Mouse (Mus musculus): ENCODE data around the gene D930048N14Rik. TPM values are rescaled to one million over a fixed set of nuclear protein-coding genes. Genes with fewer than 3 reads are reported as not detected.

Gene D930048N14Rik
- total and polyA plus RNA-seq, 3 experiments = 0.39 to 2.1 TPM; not detected in 1

DNA sequence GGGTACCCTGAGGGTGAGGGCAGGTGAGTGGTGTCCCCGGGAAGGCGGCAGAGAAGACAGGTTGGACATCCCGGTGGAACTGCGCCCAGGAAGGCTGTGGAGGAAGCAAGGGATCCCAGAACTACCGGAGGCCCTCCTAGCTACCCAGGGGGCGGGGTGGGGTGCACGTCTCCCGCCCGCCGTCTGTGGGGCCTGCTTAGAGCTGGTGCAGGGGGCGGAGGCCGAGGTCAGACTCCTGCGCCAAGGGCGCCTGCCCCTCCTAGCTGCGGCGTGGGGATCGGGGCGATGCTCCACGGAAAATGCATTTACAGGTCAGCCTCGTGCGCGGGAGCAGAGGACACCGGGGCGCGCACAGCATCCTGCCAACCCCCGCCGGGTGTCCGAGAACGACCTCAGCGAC, 493 bp upstream of the D930048N14Rik start:
- Histone ChIP-seq H3K36me3 (ENCODE audit: control insufficient read depth in 1 of 2, insufficient read depth in 2 of 2, low read length in 2 of 2) (no peaks in the 10 kb centered on the region), H3K79me2 (ENCODE audit: control insufficient read depth, insufficient read depth, low read length, poor library complexity) (peaks cover 3% of the 10 kb centered on the region; the same call in 1 of the 2 replicates), H3K27ac (ENCODE audit: control insufficient read depth, low read depth, low read length) (no peak overlapping the region), H3K9ac (ENCODE audit: control insufficient read depth, low read depth, low read length, poor library complexity, severe bottlenecking) (peak overlapping the region; percentile 82), H3K4me3 (ENCODE audit: control insufficient read depth in 1 of 2, insufficient read depth in 1 of 2, low read depth in 2 of 2, low read length in 2 of 2) (peak overlapping the region; percentile 72 to 92), H3K9me3 (replicated peaks; ENCODE audit: insufficient read depth, low read length) (no peaks in the 10 kb centered on the region), H3K4me1 (ENCODE audit: control insufficient read depth in 1 of 2, insufficient read depth in 2 of 2, low read length in 2 of 2) (peaks cover 1 to 2% of the 10 kb centered on the region in 2 experiments; a peak in 1 of 4 replicates), H3K27me3 (ENCODE audit: control insufficient read depth in 1 of 2, insufficient read depth in 2 of 2, low read length in 2 of 2) (no peaks in the 10 kb centered on the region)
- TF ChIP-seq RCOR1 (IDR thresholded peaks at IDR 0.05; ENCODE audit: low read depth, low read length) (no peak), ZKSCAN1 (IDR thresholded peaks at IDR 0.05; ENCODE audit: low read depth, low read length) (no peak), MYB (IDR thresholded peaks at IDR 0.05; ENCODE audit: low read depth, low read length) (no peak), ETS1 (IDR thresholded peaks at IDR 0.05; ENCODE audit: low read depth, low read length) (no peak), SIN3A (IDR thresholded peaks at IDR 0.05; ENCODE audit: low read length) (peak; percentile 13; the same call in 1 of the 2 replicates), TAL1 (IDR thresholded peaks at IDR 0.05; ENCODE audit: low read length) (no peak), USF2 (IDR thresholded peaks at IDR 0.05; ENCODE audit: borderline replicate concordance in 1 of 2, insufficient read depth in 1 of 2, low read depth in 1 of 2, low read length in 2 of 2) (no peak), UBTF (IDR thresholded peaks at IDR 0.05; ENCODE audit: borderline replicate concordance, insufficient read depth, low read depth, low read length) (no peak), MAX (IDR thresholded peaks at IDR 0.05; ENCODE audit: low read length) (no peak)
- peak; percentile 66 for DNase-seq (ENCODE audit: low read depth, low spot score)

DNA sequence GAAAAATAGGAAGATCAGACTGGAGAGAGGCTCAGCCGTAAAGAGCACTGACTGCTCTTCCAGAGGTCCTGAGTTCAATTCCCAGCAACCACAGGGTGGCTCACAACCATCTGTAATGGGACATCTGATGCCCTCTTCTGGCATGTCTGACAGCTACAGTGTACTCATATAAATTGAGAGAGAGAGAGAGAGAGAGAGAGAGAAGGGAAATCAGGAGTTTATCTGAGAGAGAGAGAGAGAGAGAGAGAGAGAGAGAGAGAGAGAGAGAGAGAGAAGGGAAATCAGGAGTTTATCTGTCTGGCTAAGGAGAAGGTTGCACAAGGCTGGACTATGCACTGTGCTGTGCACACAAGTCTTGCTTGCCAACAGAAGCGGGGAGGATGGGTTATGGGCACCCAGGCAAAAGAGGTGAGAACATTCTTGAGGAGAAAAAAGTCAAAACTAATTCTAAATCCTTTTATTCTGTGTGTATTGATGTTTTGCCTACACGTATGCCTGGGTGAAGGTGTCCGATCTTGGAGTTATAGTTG, 2.2 kb downstream of the D930048N14Rik start:
- no peaks in the 10 kb centered on the region for H3K36me3 ChIP-seq (ENCODE audit: control insufficient read depth in 1 of 2, insufficient read depth in 2 of 2, low read length in 2 of 2)
- no peaks in the 10 kb centered on the region for H3K27me3 ChIP-seq (ENCODE audit: control insufficient read depth in 1 of 2, insufficient read depth in 2 of 2, low read length in 2 of 2)
- H3K4me3 ChIP-seq (ENCODE audit: control insufficient read depth in 1 of 2, insufficient read depth in 1 of 2, low read depth in 2 of 2, low read length in 2 of 2) = no peak overlapping the region
- no peak overlapping the region for H3K9ac ChIP-seq (ENCODE audit: control insufficient read depth, low read depth, low read length, poor library complexity, severe bottlenecking)
- no peak overlapping the region for H3K27ac ChIP-seq (ENCODE audit: control insufficient read depth, low read depth, low read length)
- DNase-seq (ENCODE audit: low read depth, low spot score) = no peak
- peaks cover 3% of the 10 kb centered on the region; the same call in 1 of the 2 replicates for H3K79me2 ChIP-seq (ENCODE audit: control insufficient read depth, insufficient read depth, low read length, poor library complexity)
- peaks cover 1 to 2% of the 10 kb centered on the region in 2 experiments; a peak in 1 of 4 replicates for H3K4me1 ChIP-seq (ENCODE audit: control insufficient read depth in 1 of 2, insufficient read depth in 2 of 2, low read length in 2 of 2)
- no peaks in the 10 kb centered on the region for H3K9me3 ChIP-seq (replicated peaks; ENCODE audit: insufficient read depth, low read length)
- peak; percentile 23; the same call in 1 of the 2 replicates for TF ChIP-seq SMC3 (IDR thresholded peaks at IDR 0.05; ENCODE audit: low read depth, low read length)
- TF ChIP-seq JUND (IDR thresholded peaks at IDR 0.05; ENCODE audit: low read depth, low read length) = peak; percentile 95
- no peak for TF ChIP-seq EP300 (IDR thresholded peaks at IDR 0.05; ENCODE audit: low read depth in 1 of 2, low read length in 2 of 2)
- TF ChIP-seq USF1 (IDR thresholded peaks at IDR 0.05; ENCODE audit: low read depth, low read length) = no peak
- TF ChIP-seq MAZ (IDR thresholded peaks at IDR 0.05; ENCODE audit: low read depth, low read length) = no peak
- no peak for TF ChIP-seq NELFE (IDR thresholded peaks at IDR 0.05; ENCODE audit: low read depth, low read length)
- TF ChIP-seq ZC3H11A (IDR thresholded peaks at IDR 0.05; ENCODE audit: low read depth, low read length) = no peak
- no peak for TF ChIP-seq MYB (IDR thresholded peaks at IDR 0.05; ENCODE audit: low read depth, low read length)
- TF ChIP-seq E2F4 (IDR thresholded peaks at IDR 0.05; ENCODE audit: borderline replicate concordance, low read depth, low read length) = no peak
- TF ChIP-seq HCFC1 (IDR thresholded peaks at IDR 0.05; ENCODE audit: low read depth, low read length) = no peak
- TF ChIP-seq NRF1 (IDR thresholded peaks at IDR 0.05; ENCODE audit: insufficient read depth, low read depth, low read length, poor library complexity, severe bottlenecking) = no peak
- TF ChIP-seq RAD21 (IDR thresholded peaks at IDR 0.05; ENCODE audit: low read depth, low read length) = peak; percentile 1; the same call in 1 of the 2 replicates
- TF ChIP-seq MEF2A (IDR thresholded peaks at IDR 0.05; ENCODE audit: extremely low read depth, insufficient replicate concordance, low read depth, low read length, poor library complexity, severe bottlenecking) = no peak
- no peak for TF ChIP-seq ZMIZ1 (IDR thresholded peaks at IDR 0.05; ENCODE audit: low read depth, low read length)
- no peak for TF ChIP-seq SIN3A (IDR thresholded peaks at IDR 0.05; ENCODE audit: low read length)
- TF ChIP-seq UBTF (IDR thresholded peaks at IDR 0.05; ENCODE audit: borderline replicate concordance, insufficient read depth, low read depth, low read length) = no peak
- TF ChIP-seq BHLHE40 (IDR thresholded peaks at IDR 0.05; ENCODE audit: borderline replicate concordance, low read depth, low read length) = no peak
- TF ChIP-seq POLR2A (IDR thresholded peaks at IDR 0.05; ENCODE audit: control insufficient read depth in 1 of 2, insufficient read depth in 1 of 2, low read depth in 1 of 2, low read length in 2 of 2, poor library complexity in 1 of 2) = no peak
- no peak for TF ChIP-seq GABPA (IDR thresholded peaks at IDR 0.05; ENCODE audit: low read depth, low read length)
- TF ChIP-seq CTCF (IDR thresholded peaks at IDR 0.05 in 2 of 3, conservative IDR thresholded peaks at IDR 0.05 in 1 of 3; ENCODE audit: control insufficient read depth in 1 of 3, insufficient read depth in 1 of 3, low read depth in 2 of 3, low read length in 3 of 3, poor library complexity in 1 of 3, severe bottlenecking in 1 of 3) = peak in 2 of 3 experiments; percentile 11 to 44; a peak in 2 of 6 replicates
- no peak for TF ChIP-seq ZKSCAN1 (IDR thresholded peaks at IDR 0.05; ENCODE audit: low read depth, low read length)
- no peak for TF ChIP-seq TCF12 (IDR thresholded peaks at IDR 0.05; ENCODE audit: low read depth, low read length)
- no peak for TF ChIP-seq TBP (IDR thresholded peaks at IDR 0.05; ENCODE audit: low read depth, low read length)
- no peak for TF ChIP-seq RCOR1 (IDR thresholded peaks at IDR 0.05; ENCODE audit: low read depth, low read length)
- no peak for TF ChIP-seq POLR2AphosphoS5 (IDR thresholded peaks at IDR 0.05; ENCODE audit: borderline replicate concordance, low read depth, low read length)
